Mouse (Mus musculus): ENCODE results near the gene Gm28897.
"Not testable (repeated sequence)": the region's sequence is repeated elsewhere in the genome, so short reads cannot be mapped to it uniquely, and the experiment has no call there.

Gm28897 gene

GRCm38 (mm10) chrY:80926695-80927094 lies at the start of gene Gm28897:
Gene Gm28897, plus strand, starts transcription at chrY:80926995.
- not testable (repeated sequence) for DNase-seq (ENCODE audit: inconsistent age in 2 of 2, low spot score in 1 of 2)

All from adrenal gland, adult (tissue).